Mouse (Mus musculus) spleen, postnatal 36 days (tissue): ENCODE measurements around the gene Mras.

Experiments used
- DNase-seq, 2 experiments: peaks; one replicate each; pipeline ENCODE4 v3.0.0; 2022; ENCODE audit warnings: low spot score in 2 of 2, mixed read lengths in 1 of 2

The Mras gene

DNA sequence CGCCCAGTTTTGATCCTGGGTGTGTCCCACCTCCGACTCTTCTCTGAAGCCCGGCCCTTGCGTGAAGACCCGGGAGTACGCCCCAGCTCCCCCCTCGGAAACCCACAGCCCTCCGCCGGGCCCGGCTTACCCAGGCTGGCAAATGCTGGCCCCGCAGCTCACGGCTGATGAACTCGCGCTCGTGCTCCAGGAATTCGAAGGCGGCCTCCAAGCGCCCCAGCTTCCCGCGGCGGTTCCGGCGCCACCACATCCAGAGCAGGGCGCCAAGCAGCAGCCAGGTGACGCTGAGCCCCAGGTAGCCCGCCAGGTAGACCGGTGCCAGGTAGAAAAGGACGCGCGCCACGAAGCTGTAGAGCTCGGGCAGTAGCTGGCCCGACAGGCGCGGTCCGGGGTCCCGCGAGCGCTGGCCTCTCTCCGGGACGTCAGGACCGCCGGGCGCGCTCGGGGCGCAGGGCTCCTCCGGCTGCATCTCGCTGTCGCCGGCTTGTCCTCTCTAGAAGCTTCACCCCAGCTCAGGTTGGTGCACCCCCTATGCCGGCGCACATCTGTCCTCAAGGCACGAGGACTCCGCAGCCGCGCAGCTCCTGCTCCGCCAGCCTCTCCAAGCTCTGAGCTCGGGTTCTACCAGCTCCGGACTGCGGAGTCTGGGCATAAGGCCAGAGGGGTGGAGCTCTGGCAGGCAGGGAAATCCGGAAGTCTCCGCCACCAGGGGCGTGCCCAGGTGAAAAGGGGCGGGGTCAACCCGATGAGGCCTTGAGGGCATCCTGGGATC, 79.1 kb downstream of the Mras start, which contains the start of gene Esyt3:
Gene Esyt3, minus strand, starts transcription at position 637 of the 772 bp plus-strand sequence.
- no peak for DNase-seq

DNA sequence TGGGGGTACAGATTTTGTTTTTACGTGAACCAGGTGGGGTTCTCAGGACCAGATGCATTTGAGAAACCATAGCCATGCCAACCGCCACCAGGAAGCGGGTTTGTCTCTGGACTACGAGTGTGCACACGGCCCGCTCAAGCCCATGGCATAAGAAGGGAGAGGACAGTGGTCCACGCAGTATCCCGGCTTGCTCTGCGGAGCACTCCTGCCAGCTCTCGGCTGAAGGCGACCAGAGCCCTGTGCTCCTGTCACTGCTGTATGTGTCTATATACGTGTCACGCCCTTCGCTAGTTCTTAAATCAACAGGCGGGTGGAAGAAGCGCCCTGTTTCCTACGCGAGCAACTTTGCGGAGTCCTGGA, 79.6 kb downstream of the Mras start:
- no peak for DNase-seq

DNA sequence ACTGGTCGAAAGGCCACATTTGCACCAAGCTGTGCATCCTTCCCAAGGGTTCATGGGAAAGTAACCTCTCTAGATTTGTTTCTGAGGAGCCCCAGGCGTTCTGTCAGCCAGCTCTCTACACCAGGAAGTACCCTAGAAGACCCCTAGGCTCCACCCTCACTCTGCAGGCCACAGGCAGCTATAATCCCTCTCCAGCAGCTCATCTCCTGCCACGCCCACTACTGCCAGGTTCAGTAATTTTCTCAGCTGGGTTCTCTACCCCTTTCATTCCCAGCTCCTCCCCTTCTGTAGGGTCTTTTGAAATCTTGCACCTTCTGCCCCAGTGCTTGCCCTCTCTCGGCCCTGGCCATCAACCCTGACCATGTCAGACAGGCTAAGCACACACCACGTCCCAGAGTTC, 81.2 kb downstream of the Mras start:
- DNase-seq, result no peak

DNA sequence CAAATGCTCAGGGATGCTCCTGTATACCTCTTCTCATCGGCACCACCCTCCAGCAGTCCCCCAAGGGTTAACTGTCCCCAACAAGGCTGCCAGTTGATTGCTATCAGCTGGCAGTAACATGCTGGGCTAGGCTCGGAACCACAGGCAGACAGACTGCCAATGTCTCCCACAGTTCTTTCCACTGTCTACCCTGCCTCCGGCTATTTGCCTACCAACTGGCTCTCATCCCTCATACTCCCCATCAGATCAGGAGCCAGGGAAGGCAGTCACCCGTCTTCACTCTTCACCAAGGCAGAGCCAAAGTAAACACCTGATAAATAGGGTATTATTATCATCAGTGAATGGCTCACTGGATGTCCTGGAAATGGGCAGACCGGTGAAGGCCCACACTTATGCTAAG, 82.4 kb downstream of the Mras start:
- no peak for DNase-seq

DNA sequence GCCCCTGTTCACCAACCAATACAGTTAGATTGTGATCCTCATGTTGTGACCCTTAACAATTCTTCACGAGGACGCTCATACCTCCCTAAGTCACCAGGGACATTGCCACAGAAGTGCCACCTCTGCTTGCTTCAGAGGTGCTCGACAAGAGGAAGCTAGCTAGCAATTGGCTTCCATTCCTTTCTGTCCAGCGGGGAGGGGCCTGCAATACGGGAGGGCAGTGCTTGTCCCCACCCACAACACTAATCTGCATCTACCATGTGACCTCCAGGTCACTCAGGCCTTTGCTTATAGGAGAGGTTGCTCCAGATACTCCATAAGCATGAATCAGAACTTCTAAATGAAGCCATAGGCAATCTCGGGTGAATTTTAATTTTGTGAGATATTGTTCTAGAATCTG, 83.8 kb downstream of the Mras start:
- no peak for DNase-seq

DNA sequence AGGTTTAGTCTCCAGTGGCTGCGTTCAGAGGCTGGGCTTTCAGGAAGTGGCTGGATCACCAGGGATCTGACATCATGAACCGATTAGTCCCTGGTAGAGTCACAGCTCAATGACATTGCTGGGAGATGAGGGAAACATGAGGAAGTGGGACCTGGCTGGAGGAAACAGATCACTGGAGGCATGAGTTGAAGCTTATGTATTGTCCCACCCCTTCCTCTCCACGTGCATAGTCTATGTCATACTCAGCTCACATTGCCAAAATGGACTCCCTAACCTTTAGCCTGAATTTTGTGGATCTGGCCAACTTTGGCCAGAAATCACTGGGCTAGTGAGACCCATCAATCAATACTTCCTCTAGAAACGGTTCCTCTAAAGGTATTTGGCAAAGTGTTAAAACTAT, 84.2 kb downstream of the Mras start:
- no peak for DNase-seq

DNA sequence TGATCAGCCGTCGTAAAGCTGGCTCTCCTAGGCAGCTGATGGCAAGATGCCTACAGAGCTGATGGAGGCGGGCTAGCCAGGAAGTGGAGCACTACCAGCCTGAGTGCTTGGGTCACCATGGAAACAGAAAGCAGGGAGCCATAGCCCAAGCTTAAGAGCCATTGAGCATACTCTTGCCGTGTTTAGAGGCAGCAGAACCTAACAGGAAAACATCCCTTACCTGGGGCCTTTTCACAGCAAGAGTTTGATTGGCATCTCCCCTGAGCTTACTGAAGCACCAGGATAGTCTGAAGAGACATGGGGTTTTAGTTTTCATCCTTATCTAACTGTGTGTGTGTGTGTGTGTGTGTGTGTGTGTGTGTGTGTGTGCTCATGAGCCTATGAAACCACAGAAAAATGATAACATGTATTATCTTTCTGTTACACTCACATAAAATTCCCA, 91.8 kb downstream of the Mras start:
- no peak for DNase-seq

DNA sequence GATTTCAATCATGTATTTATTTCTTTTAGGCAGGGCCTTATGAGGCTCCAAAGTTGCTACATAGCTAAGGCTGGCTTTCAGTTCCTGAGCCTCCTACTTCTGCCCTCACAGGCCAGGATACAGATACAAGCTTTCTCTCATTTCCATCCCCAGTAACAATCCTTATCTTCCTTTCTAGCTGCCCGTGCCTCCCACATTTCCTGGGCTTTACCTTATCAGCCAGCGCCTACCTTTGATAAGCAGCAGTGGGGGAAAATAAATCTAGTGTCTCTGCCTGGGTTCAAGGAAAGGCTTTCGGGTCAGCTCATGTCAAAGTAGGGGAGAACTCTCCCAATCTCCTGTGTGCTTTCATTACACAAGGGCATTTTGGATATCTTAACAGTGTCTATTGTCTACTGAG, 95.6 kb downstream of the Mras start:
- no peak for DNase-seq

DNA sequence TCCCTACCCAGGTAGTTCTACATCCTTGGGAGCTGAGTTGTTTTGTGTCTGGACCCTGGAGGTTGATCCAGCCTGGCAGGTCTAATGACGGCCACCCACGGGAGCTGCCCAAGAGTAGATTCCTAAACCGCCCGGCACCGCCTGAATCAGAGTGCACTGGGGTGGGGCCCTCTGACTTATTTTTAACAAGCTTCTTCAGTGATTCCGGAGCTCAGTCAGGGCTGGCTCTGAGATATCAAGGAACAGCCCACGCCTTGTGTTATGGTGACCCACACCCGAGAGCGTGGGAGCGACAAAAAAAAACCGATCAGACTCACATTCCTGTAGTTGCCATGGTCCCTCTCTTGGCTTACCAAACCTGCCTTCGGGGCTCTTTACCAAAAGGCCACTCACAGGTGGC, 97.1 kb downstream of the Mras start:
- DNase-seq, result no peak

DNA sequence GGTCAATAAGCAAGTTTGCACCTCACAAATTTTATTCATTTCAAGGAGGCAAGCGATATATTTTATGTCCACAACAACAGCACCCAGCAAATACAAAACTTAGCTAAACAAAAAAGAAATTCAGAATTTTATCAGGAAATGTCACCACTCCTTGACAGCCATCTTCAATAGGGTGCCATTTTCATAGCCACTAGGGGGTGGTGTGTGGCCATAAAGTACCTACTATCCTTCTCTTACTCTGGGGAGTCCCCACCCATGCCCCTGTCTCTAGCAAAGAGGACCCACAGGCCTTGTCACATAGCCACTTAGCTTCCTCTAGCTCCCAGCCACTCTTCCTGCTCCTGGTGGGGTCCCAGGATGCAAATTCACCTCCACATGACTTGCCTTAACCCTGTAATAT, 98.0 kb downstream of the Mras start:
- DNase-seq, result no peak

DNA sequence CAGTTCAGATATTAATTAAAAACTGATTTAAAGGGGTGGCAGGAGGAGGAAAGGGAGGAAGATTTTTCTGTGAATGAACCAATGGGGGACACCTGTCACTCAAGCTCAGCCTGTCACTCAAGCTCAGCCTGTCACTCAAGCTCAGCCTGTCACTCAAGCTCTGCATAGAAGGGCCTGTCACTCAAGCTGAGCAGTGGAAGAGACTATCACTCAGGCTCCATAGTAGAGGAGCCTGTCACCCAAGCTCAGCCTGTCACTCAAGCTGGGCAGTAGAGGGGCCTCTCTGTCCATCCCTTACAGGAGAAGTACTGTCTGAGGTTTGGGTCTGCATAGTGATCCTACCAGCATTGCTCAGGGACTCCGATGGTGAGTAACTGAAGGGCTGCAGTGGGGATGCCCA, 98.9 kb downstream of the Mras start:
- DNase-seq, result no peak

DNA sequence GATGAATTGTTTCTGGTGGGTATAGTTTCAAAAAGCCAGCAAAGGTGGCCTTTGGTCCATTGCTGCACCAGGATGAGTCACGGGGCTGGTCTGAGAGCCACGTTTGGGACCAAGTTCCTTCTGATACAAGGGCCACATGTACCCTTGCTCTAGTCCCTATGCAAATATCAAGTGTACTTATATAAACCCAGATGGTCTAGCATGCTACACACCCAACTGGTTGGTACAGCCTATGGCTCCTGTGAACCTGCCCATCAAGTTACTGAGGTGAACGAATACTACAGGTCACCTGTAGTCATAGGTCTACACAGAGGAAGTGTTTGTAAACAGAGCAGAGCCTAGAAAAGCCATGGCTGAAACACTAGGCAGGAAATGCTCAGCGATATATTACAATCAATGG, 100.6 kb downstream of the Mras start:
- DNase-seq, result no peak
